Mouse (Mus musculus) kidney, adult 9 months (tissue): Measurements from ENCODE around the gene Evi5.

ENCODE experiments used
- DNase-seq: peaks from one replicate; pipeline ENCODE4 v3.0.0; 2022

Gene Evi5

DNA sequence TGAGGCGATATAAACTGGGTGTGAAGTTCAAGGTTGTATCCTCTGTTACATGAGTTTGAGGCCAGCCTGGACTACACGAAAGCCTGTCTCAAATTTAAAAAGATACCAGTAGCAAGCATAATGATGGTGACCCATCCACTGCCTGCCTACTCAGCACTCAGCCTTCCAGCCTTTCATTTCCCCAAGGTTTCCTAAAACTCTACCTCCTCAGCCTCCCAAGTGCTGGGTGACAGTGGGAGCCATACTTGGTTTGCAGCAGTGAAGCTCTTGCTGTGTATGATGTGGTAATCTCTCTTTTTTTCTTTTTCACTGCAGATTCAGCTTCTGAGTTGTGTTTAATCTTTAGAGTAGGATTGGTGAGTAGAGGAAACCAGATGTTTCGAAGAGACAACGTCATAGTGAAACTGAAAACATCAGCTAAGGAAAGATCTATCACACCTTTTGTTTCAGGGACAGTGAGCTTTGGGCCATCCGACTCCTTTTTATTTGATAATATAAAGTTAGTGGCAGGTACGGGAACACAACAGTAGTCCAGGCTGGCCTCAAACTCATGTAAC, 171.6 kb downstream of the Evi5 start:
- DNase-seq: no peak

DNA sequence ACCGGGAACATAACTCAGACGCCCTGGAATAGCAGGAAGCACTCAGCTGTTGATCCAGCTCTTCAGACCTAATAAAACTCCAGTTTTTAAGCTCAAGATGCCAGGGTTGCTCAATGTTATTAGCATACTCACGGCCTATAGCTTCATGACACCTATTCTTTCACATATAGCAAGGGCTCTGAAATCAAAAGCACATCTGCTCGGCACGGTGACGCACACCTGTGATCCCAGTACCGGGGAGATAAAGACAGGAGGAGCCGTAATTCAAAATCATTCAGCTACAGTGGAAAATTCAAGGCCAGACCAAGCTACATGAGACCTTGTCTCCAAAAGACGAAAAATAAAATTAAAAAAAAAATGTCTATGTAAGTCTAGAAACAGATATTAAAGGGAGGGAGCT, 173.2 kb downstream of the Evi5 start:
- no peak for DNase-seq

DNA sequence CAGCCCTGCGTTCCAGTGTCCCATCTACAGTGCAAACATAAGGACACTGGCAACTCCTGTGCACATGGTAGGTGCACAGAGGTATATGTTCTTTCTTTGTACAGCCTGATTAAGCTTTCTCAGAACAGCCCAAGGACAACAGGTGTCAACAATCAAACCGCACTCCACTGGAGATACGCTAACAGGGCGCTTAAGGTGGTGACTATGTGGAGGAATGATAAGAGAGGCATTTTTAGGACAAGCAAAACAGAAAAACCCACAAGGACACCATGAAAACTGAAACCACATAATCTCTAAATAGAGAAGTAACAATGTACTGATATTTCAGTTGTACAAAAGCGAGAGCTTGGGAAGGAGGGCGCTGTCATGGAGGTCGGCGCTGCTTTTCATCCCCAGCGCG, 174.0 kb downstream of the Evi5 start:
- DNase-seq: no peak

DNA sequence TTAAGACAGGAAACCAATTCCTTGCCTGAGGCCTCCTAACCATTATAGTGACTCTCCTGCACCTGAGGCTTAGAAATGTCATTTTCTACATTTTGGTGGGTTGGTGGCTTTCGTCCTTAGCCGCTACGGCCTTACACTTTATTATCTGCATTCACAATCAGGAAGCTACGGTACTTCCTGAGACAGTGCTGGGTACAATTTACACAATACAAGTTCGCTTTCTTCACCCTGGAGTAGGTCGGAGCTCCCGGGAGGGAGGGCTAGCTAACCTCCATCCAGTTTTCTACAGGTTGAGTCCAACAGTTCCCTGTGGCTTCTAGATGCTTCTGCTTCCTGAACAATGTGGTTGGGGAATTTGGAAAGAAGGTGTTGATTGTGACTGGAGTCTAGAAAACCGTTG, 176.0 kb downstream of the Evi5 start:
- no peak for DNase-seq

DNA sequence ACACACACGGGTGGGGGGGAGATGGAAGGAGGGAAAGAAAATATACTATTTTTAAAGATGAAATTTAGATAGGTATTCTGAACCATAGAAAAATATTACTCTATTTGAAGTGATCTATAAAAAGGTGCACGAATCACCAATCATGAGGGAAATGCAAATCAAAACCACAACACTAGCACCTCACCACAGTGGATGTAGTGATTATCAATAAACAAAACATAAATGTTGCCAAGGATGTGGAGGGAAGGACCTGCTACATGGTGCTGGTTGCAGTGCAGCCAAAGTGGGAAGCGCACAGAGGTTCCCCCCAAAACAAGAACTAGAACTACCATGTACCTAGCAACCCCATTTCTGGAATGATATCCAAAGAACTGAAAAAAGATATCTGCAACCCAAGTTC, 179.9 kb downstream of the Evi5 start:
- DNase-seq: no peak
